Mouse (Mus musculus) kidney, postnatal 0 days (tissue): ENCODE measurements around the gene Cabin1. TPM values are rescaled to one million over a fixed set of nuclear protein-coding genes. Genes with fewer than 3 reads are reported as not detected.

Experiments
- ATAC-seq: fragments of 200-750 bp; cut with Nextera tagmentation; replicated peaks from 2 replicates; pipeline ENCODE4 v1.8.0; 2017; ENCODE audit warnings: low read depth, moderate number of reproducible peaks, moderate TSS enrichment, moderate library complexity; ENCODE audit not compliant: low FRiP score
- DNase-seq: peaks from one replicate; pipeline ENCODE4 v3.0.0-alpha.2; 2016; ENCODE audit warnings: low spot score
- H3K27ac ChIP-seq: fragments of 300-500 bp; sonication (generic); 2 replicates; pipeline ENCODE4 v1.5.1; 2014; ENCODE audit warnings: mild to moderate bottlenecking
- H3K27me3 ChIP-seq: fragments of 300-500 bp; sonication (generic); 2 replicates; pipeline ENCODE4 v1.6.1; 2014; ENCODE audit warnings: low read length, mixed read lengths; ENCODE audit not compliant: insufficient read depth
- H3K36me3 ChIP-seq: fragments of 300-500 bp; sonication (generic); 2 replicates; pipeline ENCODE4 v1.6.1; 2014; ENCODE audit warnings: low read length, mixed read lengths; ENCODE audit not compliant: insufficient read depth
- H3K4me1 ChIP-seq: fragments of 300-500 bp; sonication (generic); replicated peaks from 2 replicates; pipeline ENCODE4 v1.6.1; 2014; ENCODE audit warnings: antibody characterized with exemption, low read length, mixed read lengths; ENCODE audit not compliant: insufficient read depth
- H3K4me2 ChIP-seq: fragments of 300-500 bp; sonication (generic); 2 replicates; pipeline ENCODE4 v1.6.1; 2014; ENCODE audit warnings: mild to moderate bottlenecking, low read length, moderate library complexity, mixed read lengths
- H3K4me3 ChIP-seq: fragments of 300-500 bp; sonication (generic); replicated peaks from 2 replicates; pipeline ENCODE4 v1.5.1; 2014; ENCODE audit warnings: low read depth, low read length
- H3K9ac ChIP-seq: fragments of 300-500 bp; sonication (generic); 2 replicates; pipeline ENCODE4 v1.6.1; 2014; ENCODE audit warnings: low read depth, low read length
- H3K9me3 ChIP-seq: fragments of 300-500 bp; sonication (generic); replicated peaks from 2 replicates; pipeline ENCODE4 v1.6.1; 2016; ENCODE audit warnings: low read length, inconsistent platforms, mixed read lengths
- CTCF ChIP-seq: IDR thresholded peaks from 2 replicates; pipeline ENCODE4 v1.5.1; 2016; ENCODE audit warnings: antibody characterized with exemption, low read depth, mild to moderate bottlenecking, moderate library complexity
- WGBS: fragments of 180-500 bp; shearing (Covaris S2); extraction: QIAGEN DNeasy Blood & Tissue Kit; methylation state at CpG from one replicate; pipeline ENCODE4 v1.1.7; 2014; 5-methylcytosine and 5-hydroxymethylcytosine counted together
- polyA plus RNA-seq: library from polyadenylated mRNA; unstranded; fragments of >200 nt; fragmentation: Nextera tagmentation; extraction: Ambion mirVana; gene quantifications from 2 replicates; pipeline ENCODE4 v1.2.1, GENCODE M21; 2015

The Cabin1 gene
- polyA plus RNA-seq, 1 experiment from 2014 or later: 24.0 TPM

- Histone ChIP-seq H3K9me3 (no peaks in the 10 kb centered on the region), H3K4me2 (no peak overlapping the region), H3K27me3 (no peaks in the 10 kb centered on the region), H3K27ac (peak overlapping the region; percentile 78), H3K4me1 (peaks cover 13% of the 10 kb centered on the region; the same call in 1 of the 2 replicates), H3K4me3 (no peak overlapping the region), H3K36me3 (peaks cover 11% of the 10 kb centered on the region; the same call in 1 of the 2 replicates), H3K9ac (no peak overlapping the region)
- WGBS: 63% methylated on average over 7 of the region's 7 CpGs
- TF ChIP-seq CTCF: no peak
- no peak for ATAC-seq
- peak; percentile 60 for DNase-seq
These were observed 87.1 kb downstream of the Cabin1 start for GRCm38 (mm10) chr10:75676819-75677565.

DNA sequence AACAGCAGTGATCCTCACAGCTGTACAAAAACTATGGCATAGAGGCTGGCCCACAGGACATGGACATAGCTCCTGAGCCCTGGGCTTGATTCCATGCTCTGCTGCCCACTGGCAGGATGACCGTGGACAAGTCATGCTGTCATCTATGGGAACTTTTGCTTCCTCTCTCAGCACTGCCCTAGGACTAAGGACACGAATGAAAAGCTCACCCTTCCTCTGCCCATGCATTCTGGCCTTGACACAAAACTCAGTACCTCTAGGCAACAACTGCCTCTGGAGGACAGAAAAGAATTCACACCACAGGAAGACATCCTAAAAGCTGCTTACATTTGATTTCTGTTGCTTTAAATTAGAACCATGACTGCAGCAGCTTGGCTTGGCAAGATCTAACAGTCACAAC is 87.9 kb downstream of the Cabin1 start:
- Histone ChIP-seq H3K27me3 (no peaks in the 10 kb centered on the region), H3K36me3 (peaks cover 10% of the 10 kb centered on the region; the same call in 1 of the 2 replicates), H3K4me2 (no peak overlapping the region), H3K27ac (peak overlapping the region; percentile 78), H3K4me3 (no peak overlapping the region), H3K4me1 (peaks cover 13% of the 10 kb centered on the region; the same call in 1 of the 2 replicates), H3K9ac (no peak overlapping the region), H3K9me3 (no peaks in the 10 kb centered on the region)
- WGBS: 59% methylated on average over 2 of the region's 2 CpGs
- ATAC-seq (no peak), DNase-seq (no peak)
- TF ChIP-seq CTCF: no peak

GRCm38 (mm10) chr10:75675594-75675993 is 88.5 kb downstream of the Cabin1 start:
- 87% methylated on average over 8 of the region's 8 CpGs for WGBS
- H3K36me3 ChIP-seq: peaks cover 10% of the 10 kb centered on the region; the same call in 1 of the 2 replicates
- peaks cover 13% of the 10 kb centered on the region; the same call in 1 of the 2 replicates for H3K4me1 ChIP-seq
- DNase-seq: no peak
- peak overlapping the region; percentile 78; the same call in 1 of the 2 replicates for H3K27ac ChIP-seq
- no peak overlapping the region for H3K4me3 ChIP-seq
- H3K4me2 ChIP-seq: no peak overlapping the region
- H3K9ac ChIP-seq: no peak overlapping the region
- ATAC-seq: no peak
- H3K27me3 ChIP-seq: no peaks in the 10 kb centered on the region
- TF ChIP-seq CTCF: no peak
- no peaks in the 10 kb centered on the region for H3K9me3 ChIP-seq

DNA sequence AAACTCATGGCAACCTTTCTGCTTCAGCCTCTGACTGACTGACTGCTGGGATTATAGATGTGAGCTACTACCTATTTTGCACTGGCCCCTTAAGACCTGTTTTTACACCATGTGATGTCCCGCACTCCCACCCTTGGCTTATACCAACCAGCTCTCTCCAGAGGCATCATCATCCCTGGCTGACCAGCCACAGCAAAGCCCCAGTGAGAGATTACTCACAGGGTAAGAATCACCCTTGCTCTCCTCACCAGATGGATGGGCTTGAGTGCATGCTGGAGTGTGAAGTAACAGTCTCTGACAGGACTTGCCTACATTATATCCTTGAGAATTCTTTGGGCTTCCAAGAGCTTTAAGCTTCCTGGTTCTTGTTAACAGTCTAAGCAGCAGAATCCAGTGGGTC is 94.2 kb downstream of the Cabin1 start:
- no peak overlapping the region for H3K9ac ChIP-seq
- peaks cover 8% of the 10 kb centered on the region; the same call in 1 of the 2 replicates for H3K36me3 ChIP-seq
- ATAC-seq (no peak), DNase-seq (no peak)
- H3K4me3 ChIP-seq: no peak overlapping the region
- H3K9me3 ChIP-seq: no peaks in the 10 kb centered on the region
- 97% methylated on average over 1 of the region's 1 CpGs for WGBS
- no peaks in the 10 kb centered on the region for H3K27me3 ChIP-seq
- no peak overlapping the region for H3K27ac ChIP-seq
- no peaks in the 10 kb centered on the region; the same call in 1 of the 2 replicates for H3K4me1 ChIP-seq
- no peak overlapping the region for H3K4me2 ChIP-seq
- no peak for TF ChIP-seq CTCF

DNA sequence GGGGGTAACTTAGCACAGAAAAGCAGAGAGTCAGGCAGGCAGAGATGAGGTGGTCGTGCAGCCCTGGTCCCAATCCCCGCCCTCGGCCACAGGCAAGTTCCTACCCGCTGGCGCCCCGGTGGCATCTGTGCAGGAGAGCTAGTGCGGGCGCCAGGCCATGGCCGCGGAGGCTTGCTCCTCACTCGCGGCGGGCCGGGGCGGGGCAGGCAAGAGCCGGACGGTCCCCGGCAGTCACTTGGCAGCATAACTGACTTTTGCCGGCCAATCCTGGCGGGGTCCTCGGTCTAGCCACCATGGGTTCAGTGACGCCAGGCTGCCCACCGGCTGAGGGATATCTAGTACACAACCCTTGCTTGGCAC is 96.2 kb downstream of the Cabin1 start:
- Histone ChIP-seq H3K4me1 (no peaks in the 10 kb centered on the region; the same call in 1 of the 2 replicates), H3K4me2 (peak overlapping the region; percentile 98), H3K36me3 (0 out of 2 replicates have a peak, but pooled peaks cover 9% of the 10 kb centered on the region), H3K27ac (peak overlapping the region; percentile 79), H3K9me3 (no peaks in the 10 kb centered on the region), H3K4me3 (peak overlapping the region; percentile 79), H3K27me3 (no peaks in the 10 kb centered on the region), H3K9ac (peak overlapping the region; percentile 77)
- ATAC-seq (peak; percentile 76), DNase-seq (peak; percentile 81)
- no peak for TF ChIP-seq CTCF
- WGBS: 1% methylated on average over 23 of the region's 23 CpGs

DNA sequence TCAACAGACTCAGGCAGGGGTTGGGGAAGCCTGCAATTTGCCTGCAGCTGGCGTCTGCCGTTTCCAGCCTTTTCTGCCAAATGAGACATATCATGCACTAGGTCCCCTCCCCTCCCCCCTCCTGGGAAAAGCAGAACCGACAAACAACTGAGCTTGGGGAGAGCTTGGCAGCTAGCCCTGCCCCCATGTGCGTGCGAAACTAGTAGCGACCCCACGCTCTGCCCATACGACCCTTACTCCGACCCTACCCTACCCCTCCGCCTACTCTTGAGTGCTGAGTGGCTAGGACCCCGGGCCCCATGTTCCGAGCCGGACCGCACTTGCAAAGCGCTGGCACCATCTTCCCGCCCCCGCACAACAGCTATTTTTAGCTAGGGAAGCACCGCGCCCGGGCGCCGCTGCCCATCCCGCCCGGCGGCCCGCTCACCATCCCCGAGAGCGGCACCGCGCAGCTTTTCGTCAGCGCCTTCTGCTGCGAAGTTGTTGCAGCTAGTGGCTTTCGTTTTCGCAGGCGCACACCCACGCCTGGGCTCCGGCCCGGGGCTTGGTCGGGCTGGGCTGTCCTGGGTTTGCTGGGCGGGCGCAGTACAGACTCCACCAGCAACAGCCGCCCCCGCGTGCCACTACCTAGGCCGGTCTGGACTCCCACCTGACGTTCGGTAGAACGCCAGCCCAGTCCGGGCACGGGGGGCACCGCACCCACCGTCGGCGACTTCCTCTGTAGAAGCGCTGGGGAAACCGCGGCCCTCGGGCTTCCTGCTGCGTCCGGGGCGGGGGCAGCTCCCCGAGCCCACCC is 96.8 kb downstream of the Cabin1 start:
- no peak for TF ChIP-seq CTCF
- Histone ChIP-seq H3K9ac (peak overlapping the region; percentile 77), H3K4me1 (no peaks in the 10 kb centered on the region; the same call in 1 of the 2 replicates), H3K36me3 (0 out of 2 replicates have a peak, but pooled peaks cover 9% of the 10 kb centered on the region), H3K9me3 (no peaks in the 10 kb centered on the region), H3K27me3 (no peaks in the 10 kb centered on the region), H3K4me3 (peak overlapping the region; percentile 79), H3K4me2 (peak overlapping the region; percentile 98), H3K27ac (peak overlapping the region; percentile 79)
- 1% methylated on average over 63 of the region's 63 CpGs for WGBS
- DNase-seq (peak; percentile 72), ATAC-seq (peak; percentile 85)
